Mouse (Mus musculus): Measurements from ENCODE around the gene Cfap43. TPM values are rescaled to one million over a fixed set of nuclear protein-coding genes. Genes with fewer than 3 reads are reported as not detected.
A peak's percentile ranks its signal among the peaks of the same experiment; 100 is the strongest.

Cfap43 gene
- total and polyA plus RNA-seq, 3 experiments = 3.2 to 12.7 (median 11.7) TPM

GRCm38 (mm10) chr19:47829913-47830450, 89.1 kb downstream of the Cfap43 start:
- no peaks in the 10 kb centered on the region for H3K9me3 ChIP-seq (replicated peaks; ENCODE audit: low read length)
- H3K27me3 ChIP-seq (replicated peaks) = peaks cover 2% of the 10 kb centered on the region
- no peak overlapping the region for H3K9ac ChIP-seq (ENCODE audit: insufficient read depth, low read depth)
- no peak overlapping the region for H3K4me2 ChIP-seq (ENCODE audit: insufficient read depth, low read depth, poor library complexity, severe bottlenecking)
- in situ Hi-C loops (cut with MboI; ENCODE audit: low pct_ligation_motif_present, low pct_unique_long_range_greater_than_20kb, low sequenced_read_pairs) (loop anchor here (10.0 kb wide), 1 partner anchor 175 kb away; no protein-coding TSS in a partner anchor), dilution Hi-C loops (cut with MboI; ENCODE audit: extremely low pct_ligation_motif_present, extremely low pct_unique_long_range_greater_than_20kb, low sequenced_read_pairs) (no loop called here)
- no peaks in the 10 kb centered on the region for H3K36me3 ChIP-seq (replicated peaks in 1 of 2; ENCODE audit: control insufficient read depth in 1 of 2, insufficient read depth in 1 of 2, low read length in 1 of 2)
- H3K79me2 ChIP-seq (replicated peaks; ENCODE audit: control insufficient read depth, extremely low read depth, insufficient read depth, poor library complexity, severe bottlenecking) = no peaks in the 10 kb centered on the region
- TF ChIP-seq BHLHE40 (IDR thresholded peaks at IDR 0.05; ENCODE audit: low read depth, low read length) (peak; percentile 81), ETS1 (conservative IDR thresholded peaks at IDR 0.05; ENCODE audit: low read depth, low read length) (no peak)
- H3K4me3 ChIP-seq (replicated peaks in 1 of 3; ENCODE audit: low read depth in 2 of 3, low read length in 2 of 3, poor library complexity in 1 of 3) = no peak overlapping the region
- no peak for DNase-seq (ENCODE audit: extremely low read depth)
- no peak overlapping the region for H3K27ac ChIP-seq (ENCODE audit: insufficient read depth, low read depth)
- peaks cover 0 to 5% of the 10 kb centered on the region in 2 experiments; a peak in 2 of 4 replicates for H3K4me1 ChIP-seq (ENCODE audit: control insufficient read depth in 1 of 2, insufficient read depth in 2 of 2)

GRCm38 (mm10) chr19:47824026-47824425, 95.1 kb downstream of the Cfap43 start:
- Histone ChIP-seq H3K9ac (ENCODE audit: insufficient read depth, low read depth) (no peak overlapping the region), H3K79me2 (replicated peaks; ENCODE audit: control insufficient read depth, extremely low read depth, insufficient read depth, poor library complexity, severe bottlenecking) (no peaks in the 10 kb centered on the region), H3K27ac (ENCODE audit: insufficient read depth, low read depth) (no peak overlapping the region), H3K4me2 (ENCODE audit: insufficient read depth, low read depth, poor library complexity, severe bottlenecking) (no peak overlapping the region), H3K27me3 (replicated peaks) (peaks cover 3% of the 10 kb centered on the region), H3K36me3 (replicated peaks in 1 of 2; ENCODE audit: control insufficient read depth in 1 of 2, insufficient read depth in 1 of 2, low read length in 1 of 2) (no peaks in the 10 kb centered on the region), H3K9me3 (replicated peaks; ENCODE audit: low read length) (no peaks in the 10 kb centered on the region), H3K4me1 (ENCODE audit: control insufficient read depth in 1 of 2, insufficient read depth in 2 of 2) (peaks cover 12 to 14% of the 10 kb centered on the region in 2 experiments), H3K4me3 (replicated peaks in 1 of 3; ENCODE audit: low read depth in 2 of 3, low read length in 2 of 3, poor library complexity in 1 of 3) (no peak overlapping the region)
- dilution Hi-C loops (cut with MboI; ENCODE audit: extremely low pct_ligation_motif_present, extremely low pct_unique_long_range_greater_than_20kb, low sequenced_read_pairs) (no loop called here), in situ Hi-C loops (cut with MboI; ENCODE audit: low pct_ligation_motif_present, low pct_unique_long_range_greater_than_20kb, low sequenced_read_pairs) (loop anchor here (10.0 kb wide), 1 partner anchor 169 kb away; no protein-coding TSS in a partner anchor)
- no peak for TF ChIP-seq KAT2A (IDR thresholded peaks at IDR 0.05; ENCODE audit: insufficient replicate concordance, low read length)
- no peak for TF ChIP-seq POLR2AphosphoS2 (IDR thresholded peaks at IDR 0.05; ENCODE audit: low read depth, low read length)
- TF ChIP-seq TCF12 (IDR thresholded peaks at IDR 0.05; ENCODE audit: low read depth, low read length) = no peak
- no peak for TF ChIP-seq CTCF (conservative IDR thresholded peaks at IDR 0.05 in 1 of 2, IDR thresholded peaks at IDR 0.05 in 1 of 2; ENCODE audit: low read depth in 2 of 2, low read length in 2 of 2)
- TF ChIP-seq UBTF (IDR thresholded peaks at IDR 0.05; ENCODE audit: low read depth, low read length) = no peak
- no peak for TF ChIP-seq MAZ (IDR thresholded peaks at IDR 0.05; ENCODE audit: low read depth, low read length)
- TF ChIP-seq POLR2A (IDR thresholded peaks at IDR 0.05; ENCODE audit: low read depth, low read length) = no peak
- TF ChIP-seq SIN3A (IDR thresholded peaks at IDR 0.05; ENCODE audit: low read length) = no peak
- no peak for TF ChIP-seq NRF1 (IDR thresholded peaks at IDR 0.05; ENCODE audit: low read depth, low read length)
- TF ChIP-seq ZNF384 (IDR thresholded peaks at IDR 0.05; ENCODE audit: low read depth, low read length) = no peak
- TF ChIP-seq E2F4 (IDR thresholded peaks at IDR 0.05; ENCODE audit: insufficient replicate concordance, low read depth, low read length) = no peak
- no peak for DNase-seq (ENCODE audit: extremely low read depth)
